Mouse (Mus musculus): ENCODE data around the gene Srsf4. TPM values are rescaled to one million over a fixed set of nuclear protein-coding genes. Genes with fewer than 3 reads are reported as not detected.

Srsf4 gene
- total and polyA plus RNA-seq, 2 experiments from 2014 or later: 49.4 to 99.7 TPM

GRCm38 (mm10) chr4:131845991-131846778, 27.2 kb upstream of the Srsf4 start:
- no peak overlapping the region for H3K4me2 ChIP-seq (ENCODE audit: low read depth)
- TF ChIP-seq CTCF (IDR thresholded peaks at IDR 0.05; ENCODE audit: low read depth): no peak
- peaks cover 10% of the 10 kb centered on the region for H3K4me1 ChIP-seq (ENCODE audit: insufficient read depth)
- 88% methylated on average over 8 of the region's 8 CpGs for WGBS
- H3K9me3 ChIP-seq (ENCODE audit: low read length): no peaks in the 10 kb centered on the region
- DNase-seq (no peak), ATAC-seq (no peak)
- no peak overlapping the region for H3K27ac ChIP-seq (ENCODE audit: low read depth, low read length)
- no peaks in the 10 kb centered on the region for H3K27me3 ChIP-seq (ENCODE audit: insufficient read depth, low read length)
- no peak overlapping the region for H3K4me3 ChIP-seq (ENCODE audit: low read depth, low read length)
- no peak overlapping the region for H3K9ac ChIP-seq
- 0 out of 2 replicates have a peak, but pooled peaks cover 4% of the 10 kb centered on the region for H3K36me3 ChIP-seq (ENCODE audit: insufficient read depth)

GRCm38 (mm10) chr4:131848082-131848481, 25.3 kb upstream of the Srsf4 start:
- H3K9me3 ChIP-seq (ENCODE audit: low read length): no peaks in the 10 kb centered on the region
- H3K4me3 ChIP-seq (ENCODE audit: low read depth, low read length): no peak overlapping the region
- ATAC-seq: no peak
- no peak overlapping the region for H3K27ac ChIP-seq (ENCODE audit: low read depth, low read length)
- H3K4me1 ChIP-seq (ENCODE audit: insufficient read depth): peaks cover 10% of the 10 kb centered on the region
- no peaks in the 10 kb centered on the region for H3K27me3 ChIP-seq (ENCODE audit: insufficient read depth, low read length)
- H3K9ac ChIP-seq: no peak overlapping the region
- H3K36me3 ChIP-seq (ENCODE audit: insufficient read depth): 0 out of 2 replicates have a peak, but pooled peaks cover 4% of the 10 kb centered on the region
- 84% methylated on average over 6 of the region's 6 CpGs for WGBS
- H3K4me2 ChIP-seq (ENCODE audit: low read depth): no peak overlapping the region
- no peak for TF ChIP-seq CTCF (IDR thresholded peaks at IDR 0.05; ENCODE audit: low read depth)
- DNase-seq: no peak

GRCm38 (mm10) chr4:131849986-131850638, 23.3 kb upstream of the Srsf4 start:
- no peak overlapping the region for H3K9ac ChIP-seq
- peak; percentile 66 for DNase-seq
- H3K27ac ChIP-seq (ENCODE audit: low read depth, low read length): peak overlapping the region; percentile 74
- 0 out of 2 replicates have a peak, but pooled peaks cover 4% of the 10 kb centered on the region for H3K36me3 ChIP-seq (ENCODE audit: insufficient read depth)
- H3K27me3 ChIP-seq (ENCODE audit: insufficient read depth, low read length): no peaks in the 10 kb centered on the region
- H3K4me1 ChIP-seq (ENCODE audit: insufficient read depth): peaks cover 2% of the 10 kb centered on the region; the same call in 1 of the 2 replicates
- no peak overlapping the region for H3K4me3 ChIP-seq (ENCODE audit: low read depth, low read length)
- no peak overlapping the region for H3K4me2 ChIP-seq (ENCODE audit: low read depth)
- ATAC-seq: peak; percentile 69
- H3K9me3 ChIP-seq (ENCODE audit: low read length): no peaks in the 10 kb centered on the region
- no peak for TF ChIP-seq CTCF (IDR thresholded peaks at IDR 0.05; ENCODE audit: low read depth)
- 5% methylated on average over 5 of the region's 5 CpGs for WGBS

- Histone ChIP-seq H3K4me2 (ENCODE audit: low read depth) (no peak overlapping the region), H3K9me3 (ENCODE audit: low read length) (no peaks in the 10 kb centered on the region), H3K27me3 (ENCODE audit: insufficient read depth, low read length) (no peaks in the 10 kb centered on the region), H3K4me1 (ENCODE audit: insufficient read depth) (peaks cover 2% of the 10 kb centered on the region; the same call in 1 of the 2 replicates), H3K36me3 (ENCODE audit: insufficient read depth) (peaks cover 9% of the 10 kb centered on the region), H3K4me3 (ENCODE audit: low read depth, low read length) (no peak overlapping the region), H3K27ac (ENCODE audit: low read depth, low read length) (no peak overlapping the region), H3K9ac (no peak overlapping the region)
- whole genome bisulfite sequencing: 83% methylated on average over 5 of the region's 5 CpGs
- DNase-seq: no peak
- TF ChIP-seq CTCF (IDR thresholded peaks at IDR 0.05; ENCODE audit: low read depth): no peak
- no peak for ATAC-seq
These were observed 18.5 kb upstream of the Srsf4 start for GRCm38 (mm10) chr4:131854950-131855349.

GRCm38 (mm10) chr4:131860492-131861340, 12.7 kb upstream of the Srsf4 start:
- Histone ChIP-seq H3K4me1 (ENCODE audit: insufficient read depth) (no peaks in the 10 kb centered on the region), H3K36me3 (ENCODE audit: insufficient read depth) (peaks cover 39% of the 10 kb centered on the region), H3K9me3 (ENCODE audit: low read length) (no peaks in the 10 kb centered on the region), H3K27ac (ENCODE audit: low read depth, low read length) (no peak overlapping the region), H3K4me2 (ENCODE audit: low read depth) (no peak overlapping the region), H3K9ac (no peak overlapping the region), H3K27me3 (ENCODE audit: insufficient read depth, low read length) (no peaks in the 10 kb centered on the region), H3K4me3 (ENCODE audit: low read depth, low read length) (no peak overlapping the region)
- ATAC-seq: peak; percentile 59
- WGBS: 48% methylated on average over 15 of the region's 15 CpGs
- DNase-seq: peak; percentile 87
- peak; percentile 98 for TF ChIP-seq CTCF (IDR thresholded peaks at IDR 0.05; ENCODE audit: low read depth)

- 87% methylated on average over 4 of the region's 4 CpGs for WGBS
- Histone ChIP-seq H3K9ac (no peak overlapping the region), H3K27me3 (ENCODE audit: insufficient read depth, low read length) (no peaks in the 10 kb centered on the region), H3K36me3 (ENCODE audit: insufficient read depth) (peaks cover 41% of the 10 kb centered on the region), H3K4me2 (ENCODE audit: low read depth) (no peak overlapping the region), H3K4me1 (ENCODE audit: insufficient read depth) (no peaks in the 10 kb centered on the region), H3K4me3 (ENCODE audit: low read depth, low read length) (no peak overlapping the region), H3K9me3 (ENCODE audit: low read length) (no peaks in the 10 kb centered on the region), H3K27ac (ENCODE audit: low read depth, low read length) (no peak overlapping the region)
- no peak for TF ChIP-seq CTCF (IDR thresholded peaks at IDR 0.05; ENCODE audit: low read depth)
- no peak for ATAC-seq
- no peak for DNase-seq
These were observed 12.1 kb upstream of the Srsf4 start for GRCm38 (mm10) chr4:131861341-131861739.
